In genomic region chr16:93816861-93817260, GRCm38 (mm10) we compare ENCODE assay signal across 9 mouse cellular contexts. TPM values are rescaled to one million over a fixed set of nuclear protein-coding genes. Genes with fewer than 3 reads are reported as not detected.
A peak's percentile ranks its signal among the peaks of the same experiment; 100 is the strongest.
DNase-seq lines count a peak whose midpoint lies in the region; ATAC-seq and TF ChIP-seq lines count a peak whose summit lies in the region.
"Had no signal": no experiment of that assay in that cellular context is flagged by ENCODE, and none has a peak within 500 bp of the region (broad histone marks: within the 10 kb centered on the region; RNA-seq: fewer than 3 reads in every experiment).

No protein-coding gene starts in this region.

- DNase-seq in kidney, postnatal 0 days (ENCODE audit: low spot score) = peak; percentile 40
- no peak for DNase-seq in kidney, postnatal 14 days
- no peak for DNase-seq in ES-E14 (ENCODE audit: low read depth, low spot score)
- peak in 1 of 3 experiments; percentile 39 for DNase-seq in liver, embryonic 14.5 days (ENCODE audit: low read depth in 3 of 3, low spot score in 3 of 3)
- DNase-seq in right cerebral cortex, postnatal 14 days = no peak
- DNase-seq in frontal cortex, adult 2 months (ENCODE audit: extremely low spot score in 1 of 2, low spot score in 1 of 2) = no peak
- DNase-seq in adrenal gland, postnatal 36 days = no peak

- no peak for TF ChIP-seq EP300 in liver, embryonic 14.5 days (IDR thresholded peaks at IDR 0.05; ENCODE audit: low read depth)

- no peak overlapping the region for H3K4me2 ChIP-seq in kidney, postnatal 0 days (ENCODE audit: low read length)
- H3K4me2 ChIP-seq in embryonic facial prominence, embryonic 15.5 days (replicated peaks) = 0 out of 2 replicates have a peak overlapping the region, but pooled peaks have one; percentile 10
- peak overlapping the region; percentile 75 for H3K4me2 ChIP-seq in liver, embryonic 14.5 days (ENCODE audit: low read depth)
- H3K4me2 ChIP-seq: embryonic facial prominence, embryonic 12.5 days had no signal

- no peaks in the 10 kb centered on the region for H3K27me3 ChIP-seq in kidney, postnatal 0 days (ENCODE audit: insufficient read depth, low read length)
- H3K27me3 ChIP-seq in embryonic facial prominence, embryonic 15.5 days = no peaks in the 10 kb centered on the region
- H3K27me3 ChIP-seq in liver, embryonic 14.5 days (ENCODE audit: control insufficient read depth, insufficient read depth, low read length) = no peaks in the 10 kb centered on the region
- H3K27me3 ChIP-seq: embryonic facial prominence, embryonic 12.5 days had no signal

- H3K36me3 ChIP-seq in kidney, postnatal 0 days (ENCODE audit: insufficient read depth, low read length) = 0 out of 2 replicates have a peak, but pooled peaks cover 5% of the 10 kb centered on the region
- H3K36me3 ChIP-seq in ES-E14 (ENCODE audit: control insufficient read depth, insufficient read depth, low read length, poor library complexity, severe bottlenecking) = peaks cover 3% of the 10 kb centered on the region; the same call in 1 of the 2 replicates
- H3K36me3 ChIP-seq in embryonic facial prominence, embryonic 15.5 days = no peaks in the 10 kb centered on the region
- H3K36me3 ChIP-seq in liver, embryonic 14.5 days (replicated peaks; ENCODE audit: control insufficient read depth, insufficient read depth, low read depth) = no peaks in the 10 kb centered on the region; the same call in 1 of the 2 replicates

- H3K4me1 ChIP-seq in kidney, postnatal 0 days (replicated peaks; ENCODE audit: insufficient read depth, low read length) = peaks cover 6% of the 10 kb centered on the region; the same call in 1 of the 2 replicates
- H3K4me1 ChIP-seq in ES-E14 (ENCODE audit: control insufficient read depth in 2 of 2, insufficient read depth in 2 of 2, low read length in 2 of 2, poor library complexity in 1 of 2) = peaks cover 0 to 14% of the 10 kb centered on the region in 2 experiments; a peak in 2 of 4 replicates
- H3K4me1 ChIP-seq in embryonic facial prominence, embryonic 15.5 days = peaks cover 10% of the 10 kb centered on the region
- peaks cover 37 to 38% of the 10 kb centered on the region in 2 experiments for H3K4me1 ChIP-seq in liver, embryonic 14.5 days (replicated peaks; ENCODE audit: control insufficient read depth in 2 of 2, insufficient read depth in 2 of 2, low read length in 1 of 2)

- H3K4me3 ChIP-seq in kidney, postnatal 0 days (replicated peaks; ENCODE audit: low read depth, low read length) = no peak overlapping the region
- peak overlapping the region; percentile 39 to 59; a peak in 3 of 4 replicates for H3K4me3 ChIP-seq in ES-E14 (ENCODE audit: insufficient read depth in 1 of 2, low read depth in 1 of 2, low read length in 2 of 2, poor library complexity in 1 of 2, severe bottlenecking in 1 of 2)
- no peak overlapping the region for H3K4me3 ChIP-seq in embryonic facial prominence, embryonic 15.5 days (replicated peaks)
- H3K4me3 ChIP-seq in liver, embryonic 14.5 days (ENCODE audit: insufficient read depth in 1 of 2, low read depth in 2 of 2, low read length in 2 of 2) = peak overlapping the region in 1 of 2 experiments; percentile 48; a peak in 2 of 4 replicates
- H3K4me3 ChIP-seq: embryonic facial prominence, embryonic 12.5 days had no signal

- 51% methylated on average over 7 of the region's 7 CpGs for whole genome bisulfite sequencing in kidney, postnatal 0 days
- WGBS in embryonic facial prominence, embryonic 15.5 days = 71% methylated on average over 7 of the region's 7 CpGs
- 21% methylated on average over 7 of the region's 7 CpGs for WGBS in liver, embryonic 14.5 days (ENCODE audit: insufficient replicate concordance)

- TF ChIP-seq CTCF in kidney, postnatal 0 days (IDR thresholded peaks at IDR 0.05; ENCODE audit: low read depth) = no peak
- TF ChIP-seq CTCF in liver, embryonic 14.5 days (IDR thresholded peaks at IDR 0.05; ENCODE audit: low read depth) = no peak

- H3K27ac ChIP-seq in kidney, postnatal 0 days = peak overlapping the region; percentile 72
- peak overlapping the region; percentile 97 for H3K27ac ChIP-seq in ES-E14 (ENCODE audit: insufficient read depth, low read depth, low read length, poor library complexity, severe bottlenecking)
- peak overlapping the region; percentile 80 for H3K27ac ChIP-seq in embryonic facial prominence, embryonic 15.5 days (replicated peaks)
- H3K27ac ChIP-seq in liver, embryonic 14.5 days = peak overlapping the region; percentile 80

- no peak overlapping the region for H3K9ac ChIP-seq in kidney, postnatal 0 days (ENCODE audit: low read depth, low read length)
- peak overlapping the region; percentile 64; the same call in 1 of the 2 replicates for H3K9ac ChIP-seq in ES-E14 (ENCODE audit: insufficient read depth, low read depth, low read length, poor library complexity, severe bottlenecking)
- no peak overlapping the region for H3K9ac ChIP-seq in embryonic facial prominence, embryonic 15.5 days
- peak overlapping the region; percentile 64 for H3K9ac ChIP-seq in liver, embryonic 14.5 days (replicated peaks)
- H3K9ac ChIP-seq: embryonic facial prominence, embryonic 12.5 days had no signal

- no peaks in the 10 kb centered on the region for H3K9me3 ChIP-seq in kidney, postnatal 0 days (replicated peaks; ENCODE audit: low read length)
- no peaks in the 10 kb centered on the region for H3K9me3 ChIP-seq in ES-E14 (ENCODE audit: control insufficient read depth, insufficient read depth, low read depth, low read length)
- H3K9me3 ChIP-seq in embryonic facial prominence, embryonic 15.5 days (replicated peaks) = no peaks in the 10 kb centered on the region
- H3K9me3 ChIP-seq in liver, embryonic 14.5 days (ENCODE audit: control insufficient read depth, low read length) = no peaks in the 10 kb centered on the region

- ATAC-seq in kidney, postnatal 0 days (replicated peaks; ENCODE audit: low FRiP score, low read depth) = no peak
- ATAC-seq in embryonic facial prominence, embryonic 15.5 days (ENCODE audit: insufficient number of reproducible peaks, low FRiP score, low TSS enrichment, low read depth) = no peak
- no peak for ATAC-seq in liver, embryonic 14.5 days (ENCODE audit: insufficient read depth)

- in situ Hi-C loops in ES-E14 (cut with MboI; ENCODE audit: low sequenced_read_pairs in 2 of 2, unreplicated experiment in 2 of 2) = no loop called here

TF ChIP-seq in ES-E14, 5 proteins besides CTCF, POLR2A, EP300 and RAD21:
- TF ChIP-seq ZNF384 (IDR thresholded peaks at IDR 0.05; ENCODE audit: low read depth, low read length) (no peak), CHD2 (IDR thresholded peaks at IDR 0.05; ENCODE audit: low read depth, low read length) (no peak), MAFK (IDR thresholded peaks at IDR 0.05; ENCODE audit: insufficient read depth, low read depth, low read length) (no peak), ZC3H11A (IDR thresholded peaks at IDR 0.05; ENCODE audit: borderline replicate concordance, low read depth, low read length) (no peak), HCFC1 (IDR thresholded peaks at IDR 0.05; ENCODE audit: borderline replicate concordance, insufficient read depth, low read length) (no peak)

RNA-seq across cellular contexts. Expression of gene Morc3, which starts 15.1 kb away (rescaled TPM):
- polyA plus RNA-seq in kidney, postnatal 0 days (2015; fragmentation: Nextera tagmentation; extraction: Ambion mirVana) = 26.8 and 27.0 TPM in 2 replicates
- total RNA-seq in ES-E14 (2012; rRNA removed) = 90.3 and 98.4 TPM in 2 replicates
- 30.5 and 33.2 TPM in 2 replicates for polyA plus RNA-seq in embryonic facial prominence, embryonic 15.5 days (2015; fragmentation: Nextera tagmentation; extraction: Ambion mirVana)
- 6.2 and 11.8 TPM in 2 replicates for polyA plus RNA-seq in liver, embryonic 14.5 days (2012; rRNA removed)
- 14.5 and 16.4 TPM in 2 replicates for polyA plus RNA-seq in liver, embryonic 14.5 days (2014; fragmentation: Nextera tagmentation; extraction: Ambion mirVana)
- polyA plus RNA-seq in frontal cortex, adult 2 months (2012; rRNA removed) = 22.1 and 24.6 TPM in 2 replicates
- 10 to 100 TPM; 28.9 to 44.8 TPM for total RNA-seq in adrenal gland, postnatal 36 days (2021)

Comparison
In these comparisons a context has a peak if more than half of its experiments do, and no peak if none do; other contexts are left out.
1. H3K4me3 ChIP-seq: peak in ES-E14 (2 of 2); none in kidney, postnatal 0 days (single experiment) and embryonic facial prominence, embryonic 15.5 days (single experiment).
2. H3K9ac ChIP-seq: peak in ES-E14 (single experiment) and liver, embryonic 14.5 days (single experiment); none in kidney, postnatal 0 days (single experiment) and embryonic facial prominence, embryonic 15.5 days (single experiment).
3. Peak in every context shown above with its lines, with median percentiles within 50 percentile points of each other: H3K27ac ChIP-seq.